Mouse (Mus musculus): Measurements from ENCODE around the gene Piezo1. TPM values are rescaled to one million over a fixed set of nuclear protein-coding genes. Genes with fewer than 3 reads are reported as not detected.

Gene Piezo1
- polyA plus RNA-seq, 1 experiment from 2014 or later: 17.4 TPM

- Histone ChIP-seq H3K9me3 (replicated peaks; ENCODE audit: control insufficient read depth, low read length) (no peaks in the 10 kb centered on the region), H3K9ac (ENCODE audit: low read depth, low read length) (peak overlapping the region; percentile 58), H3K4me1 (ENCODE audit: control insufficient read depth, insufficient read depth, low read length) (peaks cover 75% of the 10 kb centered on the region), H3K36me3 (ENCODE audit: control insufficient read depth, insufficient read depth, low read length) (peaks cover 6% of the 10 kb centered on the region; the same call in 1 of the 2 replicates), H3K27me3 (ENCODE audit: control insufficient read depth, insufficient read depth, low read length) (no peaks in the 10 kb centered on the region), H3K4me3 (ENCODE audit: low read depth, low read length) (no peak overlapping the region), H3K27ac (ENCODE audit: low read depth, low read length) (peak overlapping the region; percentile 90), H3K4me2 (peak overlapping the region; percentile 46)
- WGBS (ENCODE audit: insufficient replicate concordance): 36% methylated on average over 7 of the region's 7 CpGs
- ATAC-seq (replicated peaks; ENCODE audit: insufficient number of reproducible peaks, low FRiP score, low TSS enrichment): no peak; the same call in 1 of the 2 replicates
Observed at GRCm38 (mm10) chr8:122526526-122527170, 24.5 kb downstream of the Piezo1 start.

GRCm38 (mm10) chr8:122526084-122526483 is 25.0 kb downstream of the Piezo1 start:
- no peak overlapping the region for H3K4me3 ChIP-seq (ENCODE audit: low read depth, low read length)
- peaks cover 6% of the 10 kb centered on the region; the same call in 1 of the 2 replicates for H3K36me3 ChIP-seq (ENCODE audit: control insufficient read depth, insufficient read depth, low read length)
- peak overlapping the region; percentile 46 for H3K4me2 ChIP-seq
- ATAC-seq (replicated peaks; ENCODE audit: insufficient number of reproducible peaks, low FRiP score, low TSS enrichment): no peak
- peaks cover 70% of the 10 kb centered on the region for H3K4me1 ChIP-seq (ENCODE audit: control insufficient read depth, insufficient read depth, low read length)
- peak overlapping the region; percentile 90 for H3K27ac ChIP-seq (ENCODE audit: low read depth, low read length)
- 48% methylated on average over 3 of the region's 3 CpGs for WGBS (ENCODE audit: insufficient replicate concordance)
- H3K27me3 ChIP-seq (ENCODE audit: control insufficient read depth, insufficient read depth, low read length): no peaks in the 10 kb centered on the region
- no peaks in the 10 kb centered on the region for H3K9me3 ChIP-seq (replicated peaks; ENCODE audit: control insufficient read depth, low read length)
- H3K9ac ChIP-seq (ENCODE audit: low read depth, low read length): peak overlapping the region; percentile 58

DNA sequence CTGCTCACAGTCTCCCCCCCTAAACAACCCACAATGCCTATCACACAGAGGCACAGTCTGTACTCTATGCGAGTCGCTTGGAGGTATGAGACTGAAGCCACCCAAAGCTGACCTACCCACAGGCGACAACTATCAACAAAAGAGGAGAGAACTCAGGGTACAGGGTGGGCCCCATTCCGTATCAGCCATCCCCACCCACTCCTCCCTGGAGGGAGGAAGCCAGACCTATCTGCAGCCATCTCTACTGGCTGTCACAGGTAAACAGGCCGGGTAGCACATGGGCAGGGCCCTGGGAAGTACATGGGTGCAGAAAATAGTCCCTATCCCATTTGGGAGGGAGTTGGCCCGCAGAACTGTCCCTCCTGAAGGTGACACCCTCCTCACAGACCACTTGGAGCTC is 26.1 kb downstream of the Piezo1 start:
- Histone ChIP-seq H3K27ac (ENCODE audit: low read depth, low read length) (peak overlapping the region; percentile 90), H3K9ac (ENCODE audit: low read depth, low read length) (no peak overlapping the region; the same call in 1 of the 2 replicates), H3K9me3 (replicated peaks; ENCODE audit: control insufficient read depth, low read length) (no peaks in the 10 kb centered on the region), H3K36me3 (ENCODE audit: control insufficient read depth, insufficient read depth, low read length) (peaks cover 6% of the 10 kb centered on the region; the same call in 1 of the 2 replicates), H3K4me1 (ENCODE audit: control insufficient read depth, insufficient read depth, low read length) (peaks cover 72% of the 10 kb centered on the region), H3K4me2 (peak overlapping the region; percentile 55), H3K4me3 (ENCODE audit: low read depth, low read length) (no peak overlapping the region), H3K27me3 (ENCODE audit: control insufficient read depth, insufficient read depth, low read length) (no peaks in the 10 kb centered on the region)
- 60% methylated on average over 6 of the region's 6 CpGs for WGBS (ENCODE audit: insufficient replicate concordance)
- ATAC-seq (replicated peaks; ENCODE audit: insufficient number of reproducible peaks, low FRiP score, low TSS enrichment): peak; percentile 62; the same call in 1 of the 2 replicates

DNA sequence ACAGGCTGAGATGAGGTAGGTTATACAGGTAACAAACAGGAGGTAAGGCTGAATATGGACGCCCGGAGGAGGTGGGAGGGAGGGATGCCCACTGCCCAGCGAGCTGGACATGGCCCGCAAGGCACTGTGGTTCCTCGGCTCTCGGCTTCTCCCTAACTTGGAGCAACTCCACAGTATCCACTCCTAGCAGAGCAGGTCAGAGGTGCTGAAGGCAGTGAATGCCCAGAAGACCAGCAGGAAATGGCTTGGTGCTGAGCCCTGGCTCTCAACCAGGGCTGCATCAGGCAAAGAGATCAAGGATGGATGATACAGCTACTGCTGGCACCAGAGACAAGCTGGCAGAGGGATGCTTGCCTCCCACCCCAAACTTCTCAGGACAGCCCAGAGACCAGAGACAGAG is 26.6 kb downstream of the Piezo1 start:
- peaks cover 6% of the 10 kb centered on the region; the same call in 1 of the 2 replicates for H3K36me3 ChIP-seq (ENCODE audit: control insufficient read depth, insufficient read depth, low read length)
- H3K4me1 ChIP-seq (ENCODE audit: control insufficient read depth, insufficient read depth, low read length): peaks cover 76% of the 10 kb centered on the region
- H3K9ac ChIP-seq (ENCODE audit: low read depth, low read length): peak overlapping the region; percentile 47
- WGBS (ENCODE audit: insufficient replicate concordance): 74% methylated on average over 6 of the region's 6 CpGs
- H3K27ac ChIP-seq (ENCODE audit: low read depth, low read length): peak overlapping the region; percentile 63; the same call in 1 of the 2 replicates
- no peak overlapping the region for H3K4me3 ChIP-seq (ENCODE audit: low read depth, low read length)
- no peaks in the 10 kb centered on the region for H3K9me3 ChIP-seq (replicated peaks; ENCODE audit: control insufficient read depth, low read length)
- ATAC-seq (replicated peaks; ENCODE audit: insufficient number of reproducible peaks, low FRiP score, low TSS enrichment): no peak
- no peaks in the 10 kb centered on the region for H3K27me3 ChIP-seq (ENCODE audit: control insufficient read depth, insufficient read depth, low read length)
- peak overlapping the region; percentile 55 for H3K4me2 ChIP-seq

GRCm38 (mm10) chr8:122523652-122524360 is 27.3 kb downstream of the Piezo1 start:
- H3K4me1 ChIP-seq (ENCODE audit: control insufficient read depth, insufficient read depth, low read length): peaks cover 80% of the 10 kb centered on the region
- H3K4me2 ChIP-seq: peak overlapping the region; percentile 55
- peak overlapping the region; percentile 21; the same call in 1 of the 2 replicates for H3K4me3 ChIP-seq (ENCODE audit: low read depth, low read length)
- 0 out of 2 replicates have a peak, but pooled peaks cover 3% of the 10 kb centered on the region for H3K36me3 ChIP-seq (ENCODE audit: control insufficient read depth, insufficient read depth, low read length)
- ATAC-seq (replicated peaks; ENCODE audit: insufficient number of reproducible peaks, low FRiP score, low TSS enrichment): no peak
- peak overlapping the region; percentile 67 for H3K9ac ChIP-seq (ENCODE audit: low read depth, low read length)
- no peaks in the 10 kb centered on the region for H3K27me3 ChIP-seq (ENCODE audit: control insufficient read depth, insufficient read depth, low read length)
- H3K27ac ChIP-seq (ENCODE audit: low read depth, low read length): peak overlapping the region; percentile 63
- 19% methylated on average over 23 of the region's 23 CpGs for WGBS (ENCODE audit: insufficient replicate concordance)
- H3K9me3 ChIP-seq (replicated peaks; ENCODE audit: control insufficient read depth, low read length): no peaks in the 10 kb centered on the region

DNA sequence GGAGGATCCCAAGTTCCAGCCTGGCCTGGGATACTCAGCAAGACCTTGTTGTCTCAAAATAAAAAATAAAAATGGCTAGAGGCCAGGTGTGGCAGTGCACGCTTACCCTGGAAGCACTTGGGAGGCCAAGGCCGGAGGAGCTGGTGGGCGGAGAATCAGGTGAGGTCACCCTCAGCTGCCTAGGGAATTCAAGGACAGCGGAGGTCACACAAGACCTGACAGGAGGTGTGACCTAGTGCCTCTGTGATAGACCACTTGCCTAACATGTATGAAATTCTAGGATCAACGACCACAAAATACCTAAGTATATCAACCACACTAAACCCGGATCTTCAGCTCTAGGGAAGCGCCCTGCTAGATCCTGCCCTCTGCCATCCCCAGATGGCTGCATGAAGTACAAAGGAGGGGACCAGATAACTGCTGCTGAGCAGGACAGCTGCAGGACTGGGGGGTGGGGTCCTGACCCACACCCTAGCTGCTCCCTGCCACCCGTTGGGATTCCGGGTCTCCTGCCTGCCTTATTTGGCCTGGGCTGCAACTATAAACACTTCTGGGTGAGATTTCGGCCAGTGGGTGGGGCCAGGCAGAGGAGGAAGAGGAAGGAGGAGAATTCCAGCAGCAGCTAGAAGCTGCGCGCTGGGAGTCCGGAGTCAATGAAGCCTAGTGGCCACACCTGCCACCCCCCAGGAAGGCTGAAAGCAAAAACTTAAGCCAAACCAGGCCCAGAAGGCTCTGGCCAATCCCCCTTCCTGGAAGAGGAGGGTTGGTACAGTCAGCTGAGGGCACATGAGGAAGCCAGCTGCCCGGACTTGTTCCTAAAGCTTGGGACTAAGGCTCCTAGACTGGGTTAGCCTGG is 28.1 kb downstream of the Piezo1 start:
- 38% methylated on average over 14 of the region's 14 CpGs for WGBS (ENCODE audit: insufficient replicate concordance)
- peaks cover 87% of the 10 kb centered on the region for H3K4me1 ChIP-seq (ENCODE audit: control insufficient read depth, insufficient read depth, low read length)
- no peaks in the 10 kb centered on the region for H3K27me3 ChIP-seq (ENCODE audit: control insufficient read depth, insufficient read depth, low read length)
- H3K27ac ChIP-seq (ENCODE audit: low read depth, low read length): peak overlapping the region; percentile 63
- H3K4me2 ChIP-seq: peak overlapping the region; percentile 55
- peak overlapping the region; percentile 21 for H3K4me3 ChIP-seq (ENCODE audit: low read depth, low read length)
- ATAC-seq (replicated peaks; ENCODE audit: insufficient number of reproducible peaks, low FRiP score, low TSS enrichment): no peak
- H3K36me3 ChIP-seq (ENCODE audit: control insufficient read depth, insufficient read depth, low read length): 0 out of 2 replicates have a peak, but pooled peaks cover 3% of the 10 kb centered on the region
- H3K9ac ChIP-seq (ENCODE audit: low read depth, low read length): peak overlapping the region; percentile 67
- no peaks in the 10 kb centered on the region for H3K9me3 ChIP-seq (replicated peaks; ENCODE audit: control insufficient read depth, low read length)

DNA sequence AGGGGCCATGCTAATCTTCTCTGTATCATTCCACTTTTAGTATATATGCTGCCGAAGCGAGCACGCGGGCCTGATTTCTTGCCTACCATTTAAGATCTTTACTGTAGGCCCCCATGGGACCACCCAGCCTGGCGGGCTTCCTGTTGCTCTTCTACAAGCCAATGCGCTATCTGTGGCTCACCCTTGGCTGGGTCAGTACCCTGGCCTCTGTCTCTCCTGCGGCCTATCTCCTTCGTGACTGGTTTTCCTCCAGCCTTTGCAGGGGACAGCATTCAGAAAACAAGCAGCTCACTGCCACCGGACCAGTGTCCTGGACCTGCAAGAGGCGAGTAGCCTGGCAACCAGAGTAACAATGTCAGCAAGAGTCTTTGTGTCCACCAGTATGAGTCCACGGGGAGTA is 30.5 kb downstream of the Piezo1 start:
- no peak overlapping the region for H3K4me3 ChIP-seq (ENCODE audit: low read depth, low read length)
- H3K27me3 ChIP-seq (ENCODE audit: control insufficient read depth, insufficient read depth, low read length): no peaks in the 10 kb centered on the region
- 0 out of 2 replicates have a peak, but pooled peaks cover 3% of the 10 kb centered on the region for H3K36me3 ChIP-seq (ENCODE audit: control insufficient read depth, insufficient read depth, low read length)
- H3K27ac ChIP-seq (ENCODE audit: low read depth, low read length): peak overlapping the region; percentile 37
- no peaks in the 10 kb centered on the region for H3K9me3 ChIP-seq (replicated peaks; ENCODE audit: control insufficient read depth, low read length)
- no peak overlapping the region for H3K4me2 ChIP-seq
- WGBS (ENCODE audit: insufficient replicate concordance): 44% methylated on average over 11 of the region's 11 CpGs
- no peak for ATAC-seq (replicated peaks; ENCODE audit: insufficient number of reproducible peaks, low FRiP score, low TSS enrichment)
- H3K9ac ChIP-seq (ENCODE audit: low read depth, low read length): no peak overlapping the region
- peaks cover 77% of the 10 kb centered on the region for H3K4me1 ChIP-seq (ENCODE audit: control insufficient read depth, insufficient read depth, low read length)

- no peaks in the 10 kb centered on the region for H3K27me3 ChIP-seq (ENCODE audit: control insufficient read depth, insufficient read depth, low read length)
- peak overlapping the region; percentile 24 for H3K4me2 ChIP-seq
- no peaks in the 10 kb centered on the region for H3K9me3 ChIP-seq (replicated peaks; ENCODE audit: control insufficient read depth, low read length)
- WGBS (ENCODE audit: insufficient replicate concordance): 28% methylated on average over 6 of the region's 6 CpGs
- no peak overlapping the region for H3K4me3 ChIP-seq (ENCODE audit: low read depth, low read length)
- ATAC-seq (replicated peaks; ENCODE audit: insufficient number of reproducible peaks, low FRiP score, low TSS enrichment): peak; percentile 55
- H3K36me3 ChIP-seq (ENCODE audit: control insufficient read depth, insufficient read depth, low read length): peaks cover 5% of the 10 kb centered on the region; the same call in 1 of the 2 replicates
- peaks cover 54% of the 10 kb centered on the region for H3K4me1 ChIP-seq (ENCODE audit: control insufficient read depth, insufficient read depth, low read length)
- H3K27ac ChIP-seq (ENCODE audit: low read depth, low read length): peak overlapping the region; percentile 95
- H3K9ac ChIP-seq (ENCODE audit: low read depth, low read length): peak overlapping the region; percentile 63
Observed at GRCm38 (mm10) chr8:122517541-122518190, 33.5 kb downstream of the Piezo1 start.

Measured in heart, embryonic 11.5 days (tissue).